Mouse (Mus musculus) erythroblast, embryonic 14.5 days (primary cell): Measurements from ENCODE around the gene Fam166a. TPM values are rescaled to one million over a fixed set of nuclear protein-coding genes. Genes with fewer than 3 reads are reported as not detected.

Experiments used
- H3K27me3 ChIP-seq: 2 replicates; pipeline ENCODE4 v1.6.1; 2012; ENCODE audit warnings: inconsistent platforms; ENCODE audit not compliant: control insufficient read depth
- H3K36me3 ChIP-seq: 2 replicates; pipeline ENCODE4 v1.6.1; 2012; ENCODE audit warnings: mild to moderate bottlenecking, inconsistent platforms; ENCODE audit not compliant: control insufficient read depth
- H3K4me1 ChIP-seq: 2 replicates; pipeline ENCODE4 v1.6.1; 2012; ENCODE audit warnings: inconsistent platforms; ENCODE audit not compliant: control insufficient read depth
- H3K4me3 ChIP-seq: replicated peaks from 2 replicates; pipeline ENCODE3; 2012; ENCODE audit warnings: moderate library complexity, mild to moderate bottlenecking, inconsistent platforms
- H3K9me3 ChIP-seq: 2 replicates; pipeline ENCODE4 v1.6.1; 2012; ENCODE audit warnings: low read length, inconsistent platforms, mixed read lengths; ENCODE audit not compliant: control insufficient read depth
- GATA1 ChIP-seq: IDR thresholded peaks from 2 replicates; pipeline ENCODE4 v1.6.1; 2012; ENCODE audit warnings: low read length, inconsistent platforms, mixed read lengths
- TAL1 ChIP-seq: IDR thresholded peaks from 3 replicates; pipeline ENCODE4 v1.6.1; 2012; ENCODE audit warnings: low read length, inconsistent platforms, mixed read lengths
- polyA plus RNA-seq: library from polyadenylated mRNA; stranded (reverse); fragments of >175 nt; gene quantifications from 2 replicates; pipeline ENCODE4 v1.2.3, GENCODE M21; 2012

Gene Fam166a
- polyA plus RNA-seq, 1 experiment, result not detected

DNA sequence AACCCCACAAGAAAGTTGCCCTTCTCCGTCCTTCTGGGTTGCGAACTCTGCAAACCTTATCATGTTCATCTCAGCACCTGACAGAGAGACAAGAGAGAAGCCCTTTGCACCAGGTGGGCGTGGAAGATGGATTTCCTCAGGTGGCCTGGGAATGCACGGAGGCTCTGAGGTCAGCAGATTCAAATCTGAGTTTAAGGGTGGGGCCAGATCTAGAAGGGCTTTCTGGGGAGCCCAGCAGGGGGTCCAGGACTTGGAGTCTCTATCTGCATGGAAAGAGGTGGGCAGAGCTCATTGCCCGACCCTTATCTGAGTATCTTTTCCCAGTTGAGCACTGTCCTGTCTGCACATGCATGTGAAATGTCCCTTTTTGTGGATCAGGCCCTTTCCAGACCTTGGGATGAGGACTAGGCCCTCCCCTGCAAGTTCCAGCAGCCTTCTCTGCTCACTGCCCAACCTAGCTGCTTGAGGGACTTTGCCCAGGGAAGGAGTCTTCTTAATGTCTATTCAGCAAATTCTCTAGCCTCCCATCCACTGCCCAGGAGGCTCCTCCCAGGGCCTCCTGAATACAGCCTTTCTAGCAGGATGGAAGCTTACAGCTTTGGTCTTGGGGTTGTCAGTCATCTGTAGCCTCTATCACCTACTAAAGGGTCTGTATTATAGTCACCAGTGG lies 16.1 kb downstream of the Fam166a start:
- H3K4me1 ChIP-seq, result peaks cover 17% of the 10 kb centered on the region

DNA sequence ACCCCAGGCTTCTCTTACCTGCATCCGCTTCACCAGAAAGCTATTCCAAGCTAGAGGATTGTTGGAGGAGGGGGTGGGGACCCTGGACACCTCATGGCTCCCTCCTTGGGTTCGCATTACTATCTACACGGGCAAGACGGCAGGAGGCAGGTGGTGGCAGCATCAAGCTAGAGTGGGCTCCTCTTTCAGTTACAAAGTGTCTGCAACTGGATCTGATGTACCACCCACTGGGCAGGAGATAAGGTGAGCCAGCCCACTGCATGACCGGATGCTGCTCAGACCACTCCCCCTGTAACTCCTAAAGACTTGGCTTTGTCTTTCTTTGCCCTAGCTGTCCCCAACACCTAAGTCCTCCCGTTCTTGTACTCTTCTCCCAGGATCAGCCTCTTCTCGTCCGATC lies 18.1 kb downstream of the Fam166a start, which contains the start of gene Rnf224:
Gene Rnf224, minus strand, starts transcription at position 174 of the 400 bp plus-strand sequence.
- H3K36me3 ChIP-seq, result no peaks in the 10 kb centered on the region
- no peaks in the 10 kb centered on the region for H3K9me3 ChIP-seq
- peaks cover 22% of the 10 kb centered on the region for H3K27me3 ChIP-seq
- peaks cover 36% of the 10 kb centered on the region for H3K4me1 ChIP-seq
- TF ChIP-seq TAL1 (no peak), GATA1 (no peak)
- H3K4me3 ChIP-seq, result no peak within 1 kb of the TSS

More for the DNA sequence above, 16.1 kb downstream of the Fam166a start:
- H3K27me3 ChIP-seq, result peaks cover 16% of the 10 kb centered on the region
- TF ChIP-seq TAL1 (no peak), GATA1 (no peak)
- no peak overlapping the region for H3K4me3 ChIP-seq
- no peaks in the 10 kb centered on the region for H3K36me3 ChIP-seq
- H3K9me3 ChIP-seq, result no peaks in the 10 kb centered on the region

DNA sequence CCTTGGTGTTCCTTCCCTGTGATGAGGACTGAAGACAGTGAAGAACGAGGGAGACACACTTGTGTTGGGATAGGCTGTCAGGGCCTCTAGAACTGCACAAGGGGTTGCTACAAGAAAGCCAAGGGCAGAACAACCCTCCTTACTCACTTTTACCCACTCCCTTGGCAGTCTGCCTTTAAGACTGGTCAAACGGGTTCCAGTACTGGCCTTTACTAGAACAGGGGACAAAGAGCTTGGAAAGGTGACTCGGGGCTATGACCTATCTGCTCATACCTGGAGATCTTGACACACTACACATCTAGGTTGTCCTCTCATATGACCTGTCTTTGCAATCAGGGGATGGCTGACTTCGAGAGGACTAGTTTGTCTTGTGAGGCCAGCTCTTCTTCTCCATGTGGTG lies 19.0 kb downstream of the Fam166a start:
- Histone ChIP-seq H3K9me3 (no peaks in the 10 kb centered on the region), H3K36me3 (no peaks in the 10 kb centered on the region), H3K4me3 (no peak overlapping the region), H3K27me3 (peaks cover 28% of the 10 kb centered on the region), H3K4me1 (peaks cover 44% of the 10 kb centered on the region)
- TF ChIP-seq GATA1 (no peak), TAL1 (no peak)

DNA sequence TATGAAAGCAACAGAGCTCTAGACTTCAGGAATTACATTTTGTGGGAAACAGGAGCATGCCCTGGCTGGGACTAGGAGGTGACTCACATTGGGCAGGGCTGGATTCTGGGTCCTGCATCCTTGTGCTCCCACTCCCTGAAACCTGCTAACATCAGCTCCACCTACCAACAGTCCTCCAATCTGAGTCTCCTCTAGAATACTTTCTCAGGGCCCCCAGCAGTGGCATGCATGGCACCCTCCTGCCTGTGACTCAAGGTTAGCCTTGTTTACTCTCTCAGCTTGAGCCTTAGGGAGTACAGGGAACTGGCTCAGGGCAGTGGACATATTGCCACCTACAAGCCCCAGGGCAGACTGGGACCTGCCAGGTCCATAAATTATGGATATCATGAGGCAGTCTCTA lies 19.6 kb downstream of the Fam166a start:
- Histone ChIP-seq H3K27me3 (peaks cover 34% of the 10 kb centered on the region), H3K4me3 (no peak overlapping the region), H3K4me1 (peaks cover 47% of the 10 kb centered on the region), H3K9me3 (no peaks in the 10 kb centered on the region), H3K36me3 (no peaks in the 10 kb centered on the region)
- TF ChIP-seq TAL1 (no peak), GATA1 (no peak)

DNA sequence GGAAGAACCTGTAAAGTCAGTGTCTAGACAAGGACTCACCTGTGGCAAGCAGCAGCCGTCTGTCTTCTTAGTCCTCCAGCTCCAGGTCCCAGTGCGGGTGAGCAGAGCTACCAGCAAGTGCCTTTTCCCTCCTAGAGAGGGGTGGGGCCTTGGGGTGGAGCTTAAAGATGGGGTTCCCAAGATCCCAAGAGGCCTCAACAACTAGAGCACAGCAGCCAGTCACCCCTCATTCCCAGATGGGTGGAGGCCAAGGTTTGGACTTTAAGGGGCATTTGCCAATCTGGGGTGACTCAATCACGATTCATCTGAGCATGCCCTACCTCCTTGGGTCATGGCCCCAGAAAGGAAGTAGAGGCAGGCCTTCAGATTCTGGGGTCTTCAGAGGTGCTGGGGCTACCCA lies 21.2 kb downstream of the Fam166a start:
- Histone ChIP-seq H3K4me1 (peaks cover 47% of the 10 kb centered on the region), H3K27me3 (peaks cover 44% of the 10 kb centered on the region), H3K4me3 (no peak overlapping the region), H3K36me3 (no peaks in the 10 kb centered on the region), H3K9me3 (no peaks in the 10 kb centered on the region)
- no peak for TF ChIP-seq GATA1
- no peak for TF ChIP-seq TAL1

DNA sequence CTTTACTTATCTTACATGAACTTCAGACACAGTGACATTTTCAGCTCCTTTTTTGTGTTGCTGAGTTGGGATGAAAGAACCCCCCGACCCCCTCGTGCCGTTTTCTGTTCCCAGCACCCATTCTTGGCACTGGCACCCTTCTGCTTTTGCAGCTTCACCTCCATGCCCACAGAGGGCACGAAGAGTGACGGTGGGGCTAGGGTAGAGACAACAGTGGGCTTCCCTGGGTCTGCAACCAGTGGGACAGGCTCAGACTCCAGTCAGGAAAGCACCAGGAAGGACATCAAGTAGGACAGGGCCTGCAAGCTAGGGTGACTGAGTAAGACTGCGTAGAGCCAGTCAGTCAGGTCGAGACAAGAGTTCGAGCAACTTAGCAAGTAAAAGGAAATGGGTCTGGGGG lies 21.8 kb downstream of the Fam166a start:
- peaks cover 47% of the 10 kb centered on the region for H3K4me1 ChIP-seq
- H3K36me3 ChIP-seq, result peaks cover 5% of the 10 kb centered on the region
- TF ChIP-seq TAL1, result no peak
- TF ChIP-seq GATA1, result no peak
- no peaks in the 10 kb centered on the region for H3K9me3 ChIP-seq
- peaks cover 44% of the 10 kb centered on the region for H3K27me3 ChIP-seq
- H3K4me3 ChIP-seq, result peak overlapping the region; percentile 61

DNA sequence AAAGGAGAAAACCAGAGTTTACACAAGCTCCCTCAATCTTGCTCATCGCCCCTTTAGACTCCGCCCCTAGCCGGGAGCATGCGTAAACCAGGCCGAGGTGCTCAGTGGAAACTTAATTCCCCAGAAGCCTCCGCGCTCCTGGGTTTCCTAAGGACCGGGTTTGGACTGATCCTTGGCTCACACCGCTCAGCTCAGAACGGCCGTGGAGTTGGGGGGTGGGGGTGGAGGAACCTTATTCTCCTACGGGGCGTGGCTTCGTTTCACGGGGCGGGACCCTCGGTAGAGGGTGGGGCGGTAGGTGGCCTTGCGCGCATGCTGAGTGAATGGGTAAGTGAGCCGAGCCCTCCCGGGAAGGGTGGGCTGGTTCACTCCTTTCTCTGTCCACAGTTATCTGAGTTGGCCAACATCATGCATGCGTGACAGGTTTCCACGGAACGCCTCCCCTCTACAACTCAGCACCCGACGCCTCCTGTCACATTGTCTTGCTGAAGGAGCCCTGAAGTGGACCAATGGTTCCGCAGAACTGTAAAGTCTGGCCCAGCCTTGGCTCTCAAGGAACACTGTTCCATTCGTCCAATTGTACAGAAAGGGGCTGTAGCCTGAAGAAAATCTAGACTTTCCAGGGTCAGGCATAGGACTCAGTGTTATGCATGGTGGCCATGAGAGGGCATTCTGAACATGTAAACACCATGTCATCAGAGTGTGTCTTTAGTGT lies 22.3 kb downstream of the Fam166a start:
- peaks cover 47% of the 10 kb centered on the region for H3K4me1 ChIP-seq
- H3K4me3 ChIP-seq, result peak overlapping the region; percentile 61
- TF ChIP-seq TAL1 (no peak), GATA1 (no peak)
- H3K27me3 ChIP-seq, result peaks cover 43% of the 10 kb centered on the region
- H3K9me3 ChIP-seq, result no peaks in the 10 kb centered on the region
- H3K36me3 ChIP-seq, result peaks cover 11% of the 10 kb centered on the region

DNA sequence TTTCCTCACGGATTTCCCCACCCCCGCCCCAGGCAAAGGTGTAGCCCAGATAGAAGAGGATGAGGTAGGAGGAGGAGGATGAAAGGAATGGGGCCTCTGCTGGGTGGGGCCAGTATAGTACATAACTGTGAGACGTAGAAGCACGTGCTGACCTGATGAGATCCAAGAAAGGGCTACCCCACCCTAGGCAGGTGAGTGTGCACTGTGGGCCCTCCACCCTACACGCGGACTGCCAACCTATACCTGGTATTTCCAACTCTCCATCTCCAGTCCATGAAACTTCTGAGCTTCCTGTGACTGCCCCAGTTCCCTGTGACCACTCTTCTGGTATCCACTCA lies 22.9 kb downstream of the Fam166a start:
- Histone ChIP-seq H3K4me3 (peak overlapping the region; percentile 61), H3K36me3 (peaks cover 16% of the 10 kb centered on the region), H3K27me3 (peaks cover 39% of the 10 kb centered on the region), H3K9me3 (no peaks in the 10 kb centered on the region), H3K4me1 (peaks cover 43% of the 10 kb centered on the region)
- TF ChIP-seq TAL1 (no peak), GATA1 (no peak)

DNA sequence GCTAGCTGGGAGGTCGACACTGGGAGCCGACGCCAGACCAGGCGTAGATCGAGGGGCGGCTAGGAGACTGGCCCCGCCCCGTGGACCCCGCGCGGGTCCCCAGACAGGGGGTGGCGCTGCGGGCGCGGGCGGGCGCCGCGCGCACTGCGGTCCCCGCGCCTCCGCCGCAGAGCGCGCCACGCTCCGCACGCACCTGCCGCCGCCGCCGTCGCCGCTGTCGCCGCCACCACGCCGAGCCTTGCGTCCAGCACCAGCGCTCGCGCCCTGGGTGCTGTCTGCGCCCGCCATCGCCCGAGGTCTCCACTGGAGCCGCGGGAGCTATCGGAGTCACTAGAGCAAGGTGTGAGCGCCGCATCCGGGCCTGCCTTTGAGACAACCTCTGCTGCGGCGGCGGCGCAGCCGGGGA lies 23.6 kb downstream of the Fam166a start, which contains the start of the genes Rnf208 and Cysrt1:
Gene Rnf208, plus strand, starts transcription at position 155 of the 406 bp plus-strand sequence.
Gene Cysrt1, minus strand, starts transcription at position 352 of the 406 bp plus-strand sequence.
- H3K4me1 ChIP-seq, result peaks cover 41% of the 10 kb centered on the region
- peak within 1 kb of the TSS; percentile 61 for H3K4me3 ChIP-seq

More for the DNA sequence above, 23.6 kb downstream of the Fam166a start, which contains the start of the genes Rnf208 and Cysrt1:
- TF ChIP-seq TAL1, result no peak
- Histone ChIP-seq H3K9me3 (no peaks in the 10 kb centered on the region), H3K36me3 (peaks cover 23% of the 10 kb centered on the region), H3K27me3 (peaks cover 36% of the 10 kb centered on the region)
